Mouse (Mus musculus): ENCODE data around the gene Aldh1a3. TPM values are rescaled to one million over a fixed set of nuclear protein-coding genes. Genes with fewer than 3 reads are reported as not detected.

Gene Aldh1a3
- 1.5 and 1.8 TPM in 2 replicates for polyA plus RNA-seq (2012; rRNA removed)

DNA sequence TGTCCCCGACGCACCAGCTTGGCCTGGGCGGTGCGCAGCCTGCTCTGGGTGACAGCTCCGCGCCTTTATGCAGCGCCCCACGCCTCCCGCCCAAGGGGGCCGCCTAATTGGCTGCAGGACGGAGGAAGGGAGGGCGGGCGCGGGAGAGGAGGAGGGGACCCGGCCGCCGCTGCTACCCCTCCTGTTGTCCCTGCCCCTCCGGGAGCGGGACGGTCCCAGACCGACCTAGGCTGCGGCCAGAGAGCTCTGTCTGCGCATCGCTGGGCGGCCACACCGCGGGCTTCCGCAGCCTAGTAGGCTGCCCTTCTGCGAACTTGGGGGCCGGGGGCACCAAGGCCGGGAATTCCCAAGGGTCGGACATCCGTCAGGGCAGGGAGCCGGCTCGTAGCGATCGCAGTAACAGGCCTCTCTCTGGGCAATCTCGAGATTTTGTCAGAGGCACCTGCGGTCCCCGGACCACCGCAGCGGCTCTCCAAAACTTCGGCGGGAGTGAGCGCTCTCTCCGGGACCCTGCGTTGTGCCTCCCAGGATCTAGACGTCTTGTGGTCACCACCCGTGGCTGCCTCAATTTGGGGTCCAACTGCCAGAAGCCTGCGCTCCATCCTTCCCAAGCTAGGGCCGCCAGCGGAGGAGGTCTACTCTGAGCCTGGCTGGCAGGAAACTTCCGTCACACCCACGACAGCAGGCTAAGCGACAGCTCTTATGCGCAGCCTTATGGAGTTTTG lies at the start of gene Aldh1a3:
TSS of gene Aldh1a3 (minus strand) at position 81 of the 725 bp plus-strand sequence.
- 2% methylated on average over 55 of the region's 56 CpGs for WGBS
- H3K27me3 ChIP-seq (ENCODE audit: control insufficient read depth, insufficient read depth, low read length), result peaks cover 2% of the 10 kb centered on the region; the same call in 1 of the 2 replicates
- H3K27ac ChIP-seq (ENCODE audit: control insufficient read depth, insufficient read depth, low read length), result no peak within 1 kb of the TSS
- no peaks in the 10 kb centered on the region for H3K36me3 ChIP-seq (ENCODE audit: control insufficient read depth, insufficient read depth, low read length)
- no peak within 1 kb of the TSS for H3K4me3 ChIP-seq (ENCODE audit: control insufficient read depth, insufficient read depth, low read length)
- TF ChIP-seq CTCF (IDR thresholded peaks at IDR 0.05; ENCODE audit: borderline replicate concordance, control insufficient read depth, extremely low read depth, insufficient read depth, low read length, poor library complexity) (no peak), POLR2A (IDR thresholded peaks at IDR 0.05; ENCODE audit: control insufficient read depth, extremely low read depth, insufficient read depth, low read length, poor library complexity) (no peak)
- H3K4me1 ChIP-seq (replicated peaks; ENCODE audit: control insufficient read depth, insufficient read depth, low read length), result no peaks in the 10 kb centered on the region
- no peak for DNase-seq

DNA sequence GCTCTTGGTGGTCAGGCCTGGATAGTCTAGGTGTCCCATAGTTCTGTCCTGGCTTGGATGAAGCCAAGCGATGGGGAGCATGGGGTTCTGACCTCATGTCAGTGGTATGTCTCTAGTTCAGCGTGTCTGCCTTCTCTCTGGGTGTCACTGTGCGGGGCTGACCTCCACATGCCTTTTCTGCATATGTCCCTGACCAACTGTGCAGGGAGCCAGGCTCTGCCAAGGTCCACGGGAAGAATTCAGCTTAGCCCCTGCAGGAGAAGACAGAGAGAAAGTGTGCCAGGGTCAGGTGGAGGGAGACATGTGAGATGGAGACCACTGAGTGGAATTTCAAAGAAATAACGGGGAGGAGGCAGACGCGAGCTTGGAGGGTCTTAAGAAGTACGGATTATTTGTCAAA lies 49.0 kb upstream of the Aldh1a3 start:
- Histone ChIP-seq H3K27ac (ENCODE audit: control insufficient read depth, insufficient read depth, low read length) (no peak overlapping the region), H3K4me1 (replicated peaks; ENCODE audit: control insufficient read depth, insufficient read depth, low read length) (no peaks in the 10 kb centered on the region), H3K4me3 (ENCODE audit: control insufficient read depth, insufficient read depth, low read length) (no peak overlapping the region), H3K36me3 (ENCODE audit: control insufficient read depth, insufficient read depth, low read length) (no peaks in the 10 kb centered on the region), H3K27me3 (ENCODE audit: control insufficient read depth, insufficient read depth, low read length) (no peaks in the 10 kb centered on the region)
- no peak for DNase-seq
- WGBS, result 93% methylated on average over 8 of the region's 8 CpGs
- TF ChIP-seq POLR2A (IDR thresholded peaks at IDR 0.05; ENCODE audit: control insufficient read depth, extremely low read depth, insufficient read depth, low read length, poor library complexity), result no peak
- no peak for TF ChIP-seq CTCF (IDR thresholded peaks at IDR 0.05; ENCODE audit: borderline replicate concordance, control insufficient read depth, extremely low read depth, insufficient read depth, low read length, poor library complexity)

DNA sequence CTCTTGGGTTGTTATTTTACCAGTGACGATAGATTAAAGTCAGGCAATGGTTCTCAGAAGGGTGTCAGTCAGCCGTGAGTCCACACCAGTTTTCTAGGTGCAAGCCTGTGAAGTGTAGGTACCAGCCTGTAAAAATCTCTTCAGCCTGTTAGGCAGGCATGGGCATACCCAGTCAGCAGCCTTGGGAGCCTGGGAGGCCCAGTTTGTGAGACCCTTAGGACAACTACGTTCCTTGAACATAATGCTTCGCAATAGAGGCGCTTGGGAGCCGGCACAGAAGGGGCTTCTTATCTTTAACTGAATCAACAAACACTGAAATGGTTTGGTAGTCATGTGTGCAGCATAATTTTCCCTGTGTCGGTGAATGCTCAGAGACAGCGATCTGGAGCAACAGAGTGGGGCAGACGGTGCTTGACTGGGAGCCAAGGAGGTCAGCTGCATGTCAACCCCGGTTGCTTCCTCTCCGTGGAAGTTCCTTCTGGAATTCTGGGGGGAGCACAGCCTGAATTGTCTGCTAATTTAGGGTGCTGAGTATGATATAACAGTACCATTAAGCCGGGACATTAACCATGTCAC lies 44.4 kb upstream of the Aldh1a3 start:
- Histone ChIP-seq H3K27me3 (ENCODE audit: control insufficient read depth, insufficient read depth, low read length) (no peaks in the 10 kb centered on the region), H3K36me3 (ENCODE audit: control insufficient read depth, insufficient read depth, low read length) (no peaks in the 10 kb centered on the region), H3K4me3 (ENCODE audit: control insufficient read depth, insufficient read depth, low read length) (no peak overlapping the region), H3K4me1 (replicated peaks; ENCODE audit: control insufficient read depth, insufficient read depth, low read length) (no peaks in the 10 kb centered on the region), H3K27ac (ENCODE audit: control insufficient read depth, insufficient read depth, low read length) (no peak overlapping the region)
- DNase-seq, result no peak
- TF ChIP-seq POLR2A (IDR thresholded peaks at IDR 0.05; ENCODE audit: control insufficient read depth, extremely low read depth, insufficient read depth, low read length, poor library complexity) (no peak), CTCF (IDR thresholded peaks at IDR 0.05; ENCODE audit: borderline replicate concordance, control insufficient read depth, extremely low read depth, insufficient read depth, low read length, poor library complexity) (no peak)
- 92% methylated on average over 12 of the region's 12 CpGs for WGBS

DNA sequence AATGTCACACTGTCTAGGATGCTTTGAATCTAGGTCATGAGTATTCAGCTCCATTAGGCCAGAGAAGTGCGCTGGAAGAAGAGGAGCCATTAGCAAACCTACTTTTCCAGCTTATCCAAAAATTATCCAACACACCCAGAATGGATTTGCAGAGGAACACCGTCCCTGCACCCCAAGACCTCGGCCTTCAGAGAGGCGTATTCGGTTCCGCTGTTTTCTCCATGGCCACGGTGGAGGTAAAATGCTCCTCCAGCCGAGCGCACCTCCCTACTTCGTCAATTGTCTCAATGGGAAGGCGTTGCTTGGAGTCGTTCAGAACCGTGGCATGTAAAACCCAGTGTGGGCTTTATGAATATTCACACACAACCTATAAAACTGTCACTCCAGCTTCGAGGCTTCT lies 39.3 kb upstream of the Aldh1a3 start:
- H3K4me1 ChIP-seq (replicated peaks; ENCODE audit: control insufficient read depth, insufficient read depth, low read length), result no peaks in the 10 kb centered on the region
- no peak overlapping the region for H3K4me3 ChIP-seq (ENCODE audit: control insufficient read depth, insufficient read depth, low read length)
- no peak overlapping the region for H3K27ac ChIP-seq (ENCODE audit: control insufficient read depth, insufficient read depth, low read length)
- WGBS, result 95% methylated on average over 14 of the region's 14 CpGs
- no peak for DNase-seq
- H3K27me3 ChIP-seq (ENCODE audit: control insufficient read depth, insufficient read depth, low read length), result no peaks in the 10 kb centered on the region
- no peaks in the 10 kb centered on the region for H3K36me3 ChIP-seq (ENCODE audit: control insufficient read depth, insufficient read depth, low read length)
- TF ChIP-seq POLR2A (IDR thresholded peaks at IDR 0.05; ENCODE audit: control insufficient read depth, extremely low read depth, insufficient read depth, low read length, poor library complexity) (no peak), CTCF (IDR thresholded peaks at IDR 0.05; ENCODE audit: borderline replicate concordance, control insufficient read depth, extremely low read depth, insufficient read depth, low read length, poor library complexity) (no peak)

DNA sequence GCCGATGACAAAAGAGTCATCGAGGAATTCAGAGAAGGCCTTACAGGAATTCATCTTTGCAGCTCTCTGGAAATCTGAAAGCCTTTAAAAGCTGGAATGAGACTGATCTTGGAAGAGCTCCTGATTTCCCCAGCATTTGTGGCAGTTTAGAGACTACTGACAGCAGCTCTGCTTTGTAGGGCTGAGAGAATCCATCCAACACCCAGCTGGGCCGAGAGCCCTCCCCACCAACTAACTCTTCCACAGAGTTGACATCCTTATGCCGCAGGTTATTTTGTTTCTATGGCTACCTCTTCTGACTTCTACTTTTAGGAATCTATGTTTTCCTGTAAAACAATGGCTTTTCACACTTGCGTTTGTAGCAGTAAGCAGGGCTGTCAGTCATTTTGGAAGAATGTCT lies 37.9 kb upstream of the Aldh1a3 start:
- Histone ChIP-seq H3K4me3 (ENCODE audit: control insufficient read depth, insufficient read depth, low read length) (no peak overlapping the region), H3K36me3 (ENCODE audit: control insufficient read depth, insufficient read depth, low read length) (no peaks in the 10 kb centered on the region), H3K27me3 (ENCODE audit: control insufficient read depth, insufficient read depth, low read length) (no peaks in the 10 kb centered on the region), H3K4me1 (replicated peaks; ENCODE audit: control insufficient read depth, insufficient read depth, low read length) (no peaks in the 10 kb centered on the region), H3K27ac (ENCODE audit: control insufficient read depth, insufficient read depth, low read length) (no peak overlapping the region)
- TF ChIP-seq POLR2A (IDR thresholded peaks at IDR 0.05; ENCODE audit: control insufficient read depth, extremely low read depth, insufficient read depth, low read length, poor library complexity) (no peak), CTCF (IDR thresholded peaks at IDR 0.05; ENCODE audit: borderline replicate concordance, control insufficient read depth, extremely low read depth, insufficient read depth, low read length, poor library complexity) (no peak)
- 85% methylated on average over 5 of the region's 5 CpGs for WGBS
- no peak for DNase-seq

DNA sequence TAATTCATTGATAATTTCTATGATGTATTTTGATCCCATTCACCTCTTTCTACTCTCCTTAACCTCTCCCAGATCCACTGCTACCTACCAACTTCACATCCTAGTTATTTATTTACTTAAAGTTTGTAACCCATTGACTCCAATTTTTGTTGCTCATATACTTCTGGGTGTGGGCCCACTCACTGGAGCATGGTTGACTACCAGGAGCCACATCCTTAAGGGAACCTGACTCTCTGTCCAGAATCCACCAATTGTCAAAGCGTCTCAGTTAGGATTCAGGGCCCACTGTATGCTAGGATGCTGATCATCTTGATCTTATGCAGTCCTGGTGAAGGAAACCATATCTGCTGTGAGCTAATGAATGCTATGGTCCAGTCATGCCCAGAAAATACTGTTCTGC lies 35.8 kb upstream of the Aldh1a3 start:
- Histone ChIP-seq H3K27ac (ENCODE audit: control insufficient read depth, insufficient read depth, low read length) (no peak overlapping the region), H3K27me3 (ENCODE audit: control insufficient read depth, insufficient read depth, low read length) (no peaks in the 10 kb centered on the region), H3K4me1 (replicated peaks; ENCODE audit: control insufficient read depth, insufficient read depth, low read length) (no peaks in the 10 kb centered on the region), H3K4me3 (ENCODE audit: control insufficient read depth, insufficient read depth, low read length) (no peak overlapping the region), H3K36me3 (ENCODE audit: control insufficient read depth, insufficient read depth, low read length) (no peaks in the 10 kb centered on the region)
- 100% methylated on average over 1 of the region's 1 CpGs for WGBS
- TF ChIP-seq CTCF (IDR thresholded peaks at IDR 0.05; ENCODE audit: borderline replicate concordance, control insufficient read depth, extremely low read depth, insufficient read depth, low read length, poor library complexity), result no peak
- no peak for TF ChIP-seq POLR2A (IDR thresholded peaks at IDR 0.05; ENCODE audit: control insufficient read depth, extremely low read depth, insufficient read depth, low read length, poor library complexity)
- DNase-seq, result no peak
